Mouse (Mus musculus): ENCODE results near the gene Slc29a2. TPM values are rescaled to one million over a fixed set of nuclear protein-coding genes. Genes with fewer than 3 reads are reported as not detected.

Slc29a2 gene
- total RNA-seq, 2 experiments from 2014 or later: 15.2 to 15.3 TPM

DNA sequence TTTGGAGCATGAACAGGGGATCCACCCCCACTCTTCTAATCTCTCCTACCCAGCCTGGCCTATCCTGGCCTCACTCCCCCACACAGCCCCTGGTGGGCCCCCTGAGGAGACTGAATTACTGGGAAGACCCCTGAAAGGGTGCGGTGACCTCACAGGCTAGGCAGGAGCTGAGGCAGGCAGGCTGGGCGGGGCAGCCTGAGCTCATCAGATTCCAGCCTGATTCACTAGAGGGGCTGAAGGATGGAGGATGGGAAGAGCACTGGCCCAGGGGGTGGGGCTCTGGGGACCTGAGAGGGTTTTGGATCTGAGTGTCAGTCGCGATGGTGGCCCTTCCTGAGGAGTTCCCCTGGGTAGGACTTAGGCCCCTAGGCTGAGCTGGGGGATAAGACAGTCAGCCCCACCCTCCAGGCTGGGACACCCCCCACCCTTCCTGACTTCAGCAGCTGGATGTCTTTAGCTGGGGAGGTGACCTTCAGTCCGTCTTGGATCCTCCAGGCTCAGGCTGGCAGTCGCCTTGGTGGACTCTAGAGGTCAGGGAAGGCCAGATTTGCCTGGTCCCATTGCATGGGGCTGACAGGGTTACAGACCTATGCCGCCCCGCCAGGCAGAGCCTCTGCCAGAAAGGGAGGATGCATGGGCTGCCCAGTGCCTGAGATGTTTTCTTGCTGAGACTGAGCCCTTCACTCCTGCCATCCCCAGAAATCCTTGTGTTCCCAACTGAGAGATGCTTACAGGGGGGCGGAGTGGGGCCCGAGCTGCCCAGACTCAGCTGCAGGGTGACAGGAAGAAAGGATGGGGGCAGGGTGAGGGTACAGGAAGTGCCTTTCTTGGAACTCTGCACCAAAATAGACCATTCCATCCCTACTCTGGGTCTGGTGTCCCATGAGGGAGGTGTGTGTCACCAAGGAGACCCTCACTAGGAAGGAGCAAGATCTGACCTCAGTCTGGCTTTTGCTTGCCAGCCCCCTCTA is 35.4 kb downstream of the Slc29a2 start:
- no peak for DNase-seq

DNA sequence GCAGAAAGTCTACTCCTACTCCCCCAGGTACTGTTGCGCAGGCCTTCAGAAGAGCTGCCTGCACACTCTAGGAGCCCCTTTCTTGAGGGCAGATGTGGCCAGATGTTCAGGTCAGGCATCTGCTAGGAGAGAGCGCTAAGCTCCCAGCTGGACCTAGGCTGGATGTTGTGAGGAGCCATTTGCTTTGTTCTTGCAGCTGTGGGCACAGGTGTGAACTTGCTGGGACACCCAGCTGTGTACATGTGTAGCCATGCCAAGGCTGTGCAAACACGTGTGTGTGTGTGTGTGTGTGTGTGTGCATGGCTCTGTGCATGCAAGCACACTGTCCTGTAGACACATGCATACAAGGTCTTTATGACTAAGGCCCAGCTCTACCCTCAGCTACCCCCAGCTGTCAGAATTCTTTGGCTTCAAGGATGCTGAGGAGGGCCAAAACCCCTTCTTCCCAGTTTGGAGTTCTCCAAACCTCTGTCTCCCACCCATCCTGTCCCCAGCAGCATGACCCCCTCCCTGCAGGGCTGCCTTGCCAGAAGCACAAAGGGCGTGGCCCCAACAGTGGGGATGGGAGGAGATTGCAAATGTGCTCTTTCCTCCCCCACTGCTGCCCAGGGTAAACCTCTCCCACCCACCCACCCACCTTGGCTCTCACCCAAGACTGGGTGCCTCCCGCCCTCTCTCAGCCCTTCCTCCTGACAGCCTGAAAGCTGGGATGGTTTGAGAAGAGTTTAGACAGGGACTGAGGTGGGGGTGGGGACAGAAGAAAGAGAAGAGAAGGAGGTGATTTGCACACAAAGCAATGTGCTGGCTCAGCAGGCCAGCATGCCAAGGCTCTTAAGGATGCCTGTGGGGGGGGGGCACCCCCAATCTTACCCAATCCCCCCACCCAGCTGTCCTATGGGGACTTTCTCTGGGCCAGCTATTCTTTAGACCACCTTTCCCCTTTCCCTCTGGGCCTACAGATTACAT is 37.0 kb downstream of the Slc29a2 start:
- DNase-seq: no peak

DNA sequence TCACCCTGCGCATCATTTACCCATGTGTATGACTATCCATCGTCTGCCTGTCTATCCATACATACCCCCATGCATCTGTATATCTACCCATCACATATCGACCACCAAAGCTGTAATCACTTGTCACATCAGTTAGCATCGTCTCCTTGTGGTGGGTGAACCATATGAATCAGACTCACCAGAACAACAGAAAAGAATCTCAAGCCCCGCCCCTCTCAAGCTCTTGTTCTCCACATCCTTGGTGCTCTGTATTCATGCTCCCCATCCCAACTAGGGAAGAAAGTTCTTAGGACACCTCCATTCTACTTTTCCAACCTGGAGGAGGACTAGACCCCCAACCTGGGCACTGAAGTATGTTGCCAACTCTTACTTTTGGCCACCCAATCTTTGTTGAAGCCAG is 38.4 kb downstream of the Slc29a2 start:
- no peak for DNase-seq

DNA sequence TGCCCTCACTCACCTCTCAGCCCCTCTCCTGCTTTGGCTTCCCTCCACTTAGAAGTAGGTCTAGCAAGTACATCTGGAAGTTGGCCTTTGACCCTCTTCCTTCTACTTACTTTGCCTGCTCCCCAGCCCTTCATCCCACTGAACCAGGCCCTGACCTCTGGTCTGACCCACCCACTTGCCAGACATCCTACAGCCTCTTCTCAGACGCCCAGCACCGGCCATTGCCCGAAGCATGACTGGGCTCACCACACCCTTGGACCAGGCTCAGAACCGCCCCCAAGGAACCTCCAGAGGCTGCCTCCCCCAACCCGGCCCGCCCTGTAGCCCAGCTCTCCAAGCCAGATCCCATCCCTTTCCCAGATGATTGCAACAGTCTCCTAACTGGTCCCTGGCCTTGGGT is 38.8 kb downstream of the Slc29a2 start:
- no peak for DNase-seq

DNA sequence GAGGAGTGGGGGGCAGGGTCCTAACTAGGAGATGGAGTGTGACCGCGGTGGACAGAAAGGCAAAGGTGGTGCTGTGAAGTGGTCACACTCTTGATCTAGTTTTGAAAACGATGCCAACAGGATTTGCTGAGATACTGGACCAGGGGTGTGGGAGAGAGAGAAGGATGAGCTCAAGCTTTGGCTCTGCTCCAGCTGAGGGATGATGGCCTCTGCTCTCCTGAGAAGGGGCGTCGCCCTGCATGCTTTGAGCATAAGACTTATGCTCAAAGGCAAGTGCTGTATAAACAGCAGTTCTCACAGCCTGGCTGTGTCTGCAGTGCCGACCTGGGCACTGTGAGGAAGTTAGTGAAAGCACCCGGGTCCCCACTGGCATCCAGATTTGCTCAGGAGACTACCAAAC is 41.4 kb downstream of the Slc29a2 start:
- no peak for DNase-seq

DNA sequence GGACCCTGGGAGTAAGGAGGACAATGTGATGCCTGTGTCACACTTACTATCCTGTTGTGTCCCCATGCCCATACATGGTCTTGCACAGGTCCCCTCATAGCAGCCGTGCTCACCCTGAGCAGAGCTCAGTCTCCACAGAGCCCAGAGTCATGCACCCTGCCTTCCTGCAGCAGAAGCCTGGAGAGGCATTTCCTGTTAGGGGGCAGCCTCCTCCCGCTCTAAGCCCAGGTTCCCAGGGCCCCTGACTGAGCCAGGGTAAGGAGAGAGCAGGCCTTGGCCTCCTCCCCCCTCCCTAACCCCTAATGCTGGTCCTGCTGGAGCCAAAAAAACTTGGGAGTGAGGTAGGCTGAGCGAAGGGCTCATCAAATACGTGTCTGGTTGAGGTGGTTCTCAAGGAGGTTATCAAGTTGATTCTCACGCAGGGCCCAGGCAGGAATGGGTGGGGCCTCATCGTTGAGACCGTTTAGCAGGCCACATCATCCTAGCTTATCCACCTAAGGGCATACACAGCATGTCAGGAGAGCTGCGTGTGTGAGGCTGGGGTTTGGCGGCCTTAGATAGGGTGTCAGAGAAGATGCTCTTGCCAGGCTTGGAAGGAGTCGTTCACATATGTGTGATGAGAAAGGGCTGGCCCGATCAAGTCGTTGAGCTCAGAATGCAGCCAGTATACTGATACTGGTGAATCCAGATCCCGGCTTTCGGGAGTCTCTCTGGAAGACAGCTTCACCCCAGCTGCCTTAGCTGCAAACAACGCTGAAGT is 43.6 kb downstream of the Slc29a2 start:
- DNase-seq: peak in 1 of 2 experiments; percentile 4

DNA sequence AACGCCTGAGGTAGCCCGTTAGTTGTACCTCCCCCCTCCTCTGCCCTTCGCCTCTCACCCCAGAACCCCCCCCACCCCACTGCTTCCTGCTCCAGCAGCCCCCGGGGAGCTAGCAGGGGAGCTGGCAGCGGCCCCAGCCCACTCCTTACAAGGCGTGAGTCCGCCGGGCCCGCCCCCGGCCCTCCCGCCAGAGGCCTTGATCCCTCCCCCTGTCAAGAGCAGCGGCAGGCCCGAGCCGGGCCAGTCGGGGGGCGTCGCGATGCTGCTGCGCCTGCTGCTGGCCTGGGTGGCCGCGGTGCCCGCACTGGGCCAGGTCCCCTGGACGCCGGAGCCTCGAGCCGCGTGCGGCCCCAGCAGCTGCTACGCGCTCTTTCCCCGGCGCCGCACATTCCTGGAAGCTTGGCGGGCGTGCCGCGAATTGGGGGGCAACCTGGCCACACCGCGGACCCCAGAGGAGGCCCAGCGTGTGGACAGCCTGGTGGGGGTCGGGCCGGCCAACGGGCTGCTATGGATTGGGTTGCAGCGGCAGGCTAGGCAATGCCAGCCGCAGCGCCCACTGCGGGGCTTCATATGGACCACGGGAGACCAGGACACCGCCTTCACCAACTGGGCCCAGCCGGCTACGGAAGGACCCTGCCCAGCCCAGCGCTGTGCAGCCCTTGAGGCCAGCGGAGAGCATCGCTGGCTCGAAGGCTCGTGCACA is 44.4 kb downstream of the Slc29a2 start, which contains the start of gene Cd248:
Gene Cd248, plus strand, starts transcription at position 212 of the 703 bp plus-strand sequence.
- DNase-seq: peak in 1 of 2 experiments; percentile 20

DNA sequence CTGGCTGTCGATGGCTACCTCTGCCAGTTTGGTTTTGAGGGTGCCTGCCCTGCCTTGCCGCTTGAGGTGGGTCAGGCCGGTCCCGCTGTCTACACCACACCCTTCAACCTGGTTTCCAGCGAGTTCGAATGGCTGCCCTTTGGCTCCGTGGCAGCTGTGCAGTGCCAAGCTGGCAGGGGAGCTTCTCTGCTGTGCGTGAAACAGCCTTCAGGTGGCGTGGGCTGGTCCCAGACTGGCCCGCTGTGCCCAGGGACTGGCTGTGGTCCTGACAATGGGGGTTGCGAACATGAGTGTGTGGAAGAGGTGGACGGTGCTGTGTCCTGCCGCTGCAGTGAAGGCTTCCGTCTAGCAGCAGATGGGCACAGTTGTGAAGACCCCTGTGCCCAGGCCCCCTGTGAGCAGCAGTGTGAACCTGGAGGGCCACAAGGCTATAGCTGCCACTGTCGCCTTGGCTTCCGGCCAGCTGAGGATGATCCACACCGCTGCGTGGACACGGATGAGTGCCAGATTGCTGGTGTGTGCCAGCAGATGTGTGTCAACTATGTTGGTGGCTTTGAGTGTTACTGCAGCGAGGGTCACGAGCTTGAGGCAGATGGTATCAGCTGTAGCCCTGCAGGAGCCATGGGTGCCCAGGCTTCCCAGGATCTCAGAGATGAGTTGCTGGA is 45.0 kb downstream of the Slc29a2 start:
- DNase-seq: peak in 1 of 2 experiments; percentile 10

DNA sequence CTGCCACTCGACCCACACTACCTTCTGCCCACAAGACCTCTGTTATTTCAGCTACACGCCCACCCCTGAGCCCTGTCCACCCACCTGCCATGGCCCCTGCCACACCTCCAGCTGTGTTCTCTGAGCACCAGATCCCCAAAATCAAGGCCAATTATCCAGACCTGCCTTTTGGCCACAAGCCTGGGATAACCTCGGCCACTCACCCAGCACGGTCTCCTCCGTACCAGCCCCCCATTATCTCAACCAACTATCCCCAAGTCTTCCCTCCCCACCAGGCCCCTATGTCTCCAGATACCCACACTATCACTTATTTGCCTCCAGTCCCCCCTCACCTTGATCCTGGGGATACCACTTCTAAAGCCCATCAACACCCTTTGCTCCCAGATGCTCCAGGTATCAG is 45.8 kb downstream of the Slc29a2 start:
- no peak for DNase-seq

DNA sequence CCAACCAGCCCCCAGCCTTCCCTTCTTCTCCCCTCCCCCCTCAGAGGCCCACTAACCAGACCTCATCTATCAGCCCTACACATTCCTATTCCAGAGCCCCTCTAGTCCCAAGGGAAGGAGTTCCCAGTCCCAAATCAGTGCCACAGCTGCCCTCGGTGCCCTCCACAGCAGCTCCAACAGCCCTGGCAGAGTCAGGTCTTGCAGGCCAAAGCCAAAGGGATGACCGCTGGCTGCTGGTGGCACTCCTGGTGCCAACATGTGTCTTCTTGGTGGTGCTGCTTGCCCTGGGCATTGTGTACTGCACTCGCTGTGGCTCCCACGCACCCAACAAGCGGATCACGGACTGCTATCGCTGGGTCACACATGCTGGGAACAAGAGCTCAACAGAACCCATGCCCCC is 46.3 kb downstream of the Slc29a2 start:
- no peak for DNase-seq

DNA sequence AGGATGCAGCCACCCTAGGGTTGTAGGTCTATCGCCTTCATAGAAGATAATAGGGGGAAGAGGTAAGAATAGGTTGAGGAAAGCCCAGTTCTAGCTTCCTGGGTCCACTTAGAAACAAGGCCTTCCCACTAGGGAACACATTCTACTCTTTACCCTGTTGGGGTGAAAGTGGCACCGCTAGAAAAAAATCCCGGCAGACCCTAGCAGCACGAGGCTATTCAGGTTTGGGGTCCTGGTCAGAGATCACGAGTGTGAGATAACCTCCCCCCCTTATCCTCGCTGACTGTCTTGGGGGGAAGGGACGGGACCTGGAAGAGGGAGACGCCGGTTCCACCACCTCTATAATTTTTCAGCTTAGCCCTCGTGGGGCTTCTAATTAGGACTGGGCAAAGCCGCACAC is 47.4 kb downstream of the Slc29a2 start:
- no peak for DNase-seq

DNA sequence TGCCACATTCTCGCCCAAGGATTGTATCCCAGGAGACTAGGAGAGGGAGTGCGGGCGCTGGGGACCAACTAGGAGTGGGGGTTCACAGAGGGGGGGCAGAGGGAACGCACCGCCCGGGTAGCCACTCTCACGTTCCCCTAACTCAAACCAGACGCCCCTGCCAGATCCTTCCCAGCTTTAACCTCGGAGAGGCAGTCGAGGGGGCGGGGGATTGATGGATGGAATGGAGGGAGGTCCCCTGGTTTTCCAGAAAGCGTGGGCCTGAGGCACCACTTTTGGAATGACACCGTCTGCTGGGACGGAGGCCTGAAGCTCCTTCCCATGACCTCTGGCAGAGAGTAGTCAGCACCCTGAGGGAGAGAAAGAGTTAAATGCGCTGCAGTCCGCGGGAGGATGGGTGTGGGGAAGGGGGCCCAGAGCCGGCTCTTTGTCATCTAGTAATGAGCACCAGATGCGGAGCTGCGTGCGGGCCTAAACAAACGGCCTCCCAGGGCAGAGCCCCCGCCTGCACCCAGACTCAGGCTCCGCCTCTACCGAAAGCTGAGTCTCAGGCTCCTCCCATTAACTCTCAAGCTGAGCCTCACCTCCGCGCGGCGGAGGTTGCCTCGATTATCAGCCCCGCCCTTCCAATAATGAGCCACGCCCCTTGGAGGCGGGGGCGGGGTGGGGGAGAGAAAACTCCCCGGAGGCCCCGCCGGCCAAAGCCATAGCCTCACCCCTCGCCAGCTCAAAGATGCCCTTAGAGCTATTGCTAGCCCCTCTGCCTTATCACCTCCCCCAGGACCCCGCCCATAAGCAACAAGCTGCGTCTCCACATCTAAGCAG is 48.1 kb downstream of the Slc29a2 start:
- DNase-seq: peak in 1 of 2 experiments; percentile 44

DNA sequence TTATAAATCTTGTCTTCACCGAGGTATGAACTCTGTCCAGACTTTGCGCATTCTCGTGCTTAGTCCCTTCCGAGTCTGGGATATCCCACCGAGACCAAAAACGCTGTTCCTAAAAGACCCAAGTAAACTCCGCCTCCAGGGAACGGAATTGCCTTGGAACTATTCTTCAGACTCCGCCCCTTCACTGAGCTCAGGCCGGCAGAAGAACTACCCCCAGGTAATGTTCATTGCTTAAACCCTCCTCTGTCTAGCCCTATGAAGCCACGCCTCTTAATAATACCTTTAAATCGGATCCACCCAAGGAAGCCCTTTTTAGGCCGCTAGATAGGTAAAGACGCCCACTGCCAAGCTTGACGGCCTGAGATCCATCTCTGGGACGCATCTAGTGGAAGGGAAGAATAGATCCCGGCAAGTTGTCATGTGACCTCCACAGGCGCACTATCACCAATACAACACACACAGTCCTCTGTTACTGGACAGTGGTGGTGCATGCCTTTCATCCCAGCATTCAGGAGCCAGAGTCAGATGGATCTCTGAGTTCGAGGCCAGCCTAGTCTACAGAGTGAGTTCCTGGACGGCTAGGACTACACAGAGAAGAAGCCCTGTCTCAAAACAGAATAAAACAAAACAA is 48.8 kb downstream of the Slc29a2 start:
- no peak for DNase-seq

DNA sequence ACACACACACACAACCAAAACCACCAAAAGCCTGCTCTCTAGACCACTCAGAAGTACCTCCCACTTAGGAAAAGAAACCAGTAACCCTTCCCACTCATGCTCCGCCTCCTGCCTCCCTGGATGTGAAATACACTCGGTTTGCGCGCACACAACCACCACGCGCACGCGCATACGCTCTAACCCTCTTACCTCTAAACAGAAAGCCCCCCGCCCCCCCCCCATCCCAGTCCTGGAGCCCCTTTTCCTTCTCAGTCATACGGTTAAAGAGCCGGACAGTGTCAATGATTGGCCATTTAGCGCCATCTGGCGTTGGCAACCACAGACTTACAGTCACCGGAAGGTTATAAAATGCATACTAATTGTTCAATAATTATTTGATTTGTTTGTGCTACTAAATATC is 49.4 kb downstream of the Slc29a2 start:
- DNase-seq: peak in 1 of 2 experiments; percentile 20

DNA sequence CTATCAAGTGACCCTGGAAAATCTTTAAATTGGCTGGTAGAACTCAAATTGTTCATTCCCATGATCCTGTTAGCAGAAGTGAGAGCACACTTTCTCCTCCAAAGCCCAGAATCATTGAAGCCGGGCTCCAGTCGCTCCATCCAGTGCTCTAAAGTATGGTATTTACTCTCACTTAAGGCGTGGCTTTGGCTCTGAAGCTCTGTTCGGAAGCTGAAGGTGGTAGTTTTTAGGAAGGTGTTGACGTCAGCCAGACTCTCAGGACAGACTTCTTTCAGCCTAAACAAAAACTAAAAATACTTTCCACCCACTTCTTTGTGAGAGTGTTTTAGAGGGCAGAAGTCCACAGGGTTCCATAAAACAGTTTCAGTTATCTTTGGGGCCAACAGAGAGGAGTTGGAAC is 49.9 kb downstream of the Slc29a2 start:
- DNase-seq: no peak

DNA sequence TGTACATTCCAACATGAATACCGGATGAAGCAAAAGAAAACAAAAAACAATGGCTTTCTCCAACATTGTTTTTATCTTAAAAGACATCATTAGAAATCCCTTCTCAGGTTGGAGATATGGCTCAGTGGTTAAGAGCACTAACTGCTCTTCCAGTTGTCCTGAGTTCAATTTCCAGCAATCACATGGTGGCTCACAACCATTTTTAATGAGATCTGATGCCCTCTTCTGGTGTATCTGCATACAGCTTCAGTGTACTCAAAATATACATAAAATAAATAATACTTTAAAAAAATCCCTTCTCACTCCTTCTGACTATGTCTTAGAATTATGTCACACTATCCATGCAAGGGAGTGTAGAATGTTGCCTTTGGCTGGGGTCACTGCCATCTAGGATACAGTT is 55.6 kb downstream of the Slc29a2 start:
- no peak for DNase-seq
